ENCODE assay signal across 23 mouse cellular contexts in the genomic region with DNA sequence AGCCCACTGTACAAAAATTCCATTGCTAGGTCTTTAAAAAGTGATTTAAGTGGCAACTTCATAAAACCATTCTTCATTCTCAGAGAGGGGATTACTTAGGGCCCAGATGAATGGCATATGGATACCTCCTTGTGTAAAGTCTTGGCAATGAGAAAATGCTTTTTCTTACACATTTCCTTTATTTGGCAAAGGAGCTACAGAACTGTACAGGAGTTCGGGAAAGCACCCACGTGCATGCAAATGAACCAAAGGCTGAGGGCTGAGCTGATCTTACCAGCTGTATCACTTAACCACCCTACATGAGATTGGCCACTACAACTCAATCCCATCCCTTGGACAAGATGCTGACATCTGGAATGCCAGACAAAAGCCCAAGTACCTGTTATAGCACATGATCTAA.
"Had no signal": no experiment of that assay in that cellular context is flagged by ENCODE, and none has a peak within 500 bp of the region (broad histone marks: within the 10 kb centered on the region; RNA-seq: fewer than 3 reads in every experiment).

No protein-coding gene starts in this region.

- H3K9me3 ChIP-seq: limb, embryonic 10.5 days; limb, embryonic 13.5 days; liver, embryonic 12.5 days; liver, embryonic 15.5 days; lung, embryonic 15.5 days; neural tube, embryonic 13.5 days; stomach, embryonic 15.5 days had no signal

- H3K4me2 ChIP-seq: limb, embryonic 13.5 days; liver, embryonic 12.5 days; liver, embryonic 15.5 days; lung, embryonic 15.5 days; midbrain, embryonic 11.5 days; neural tube, embryonic 13.5 days; stomach, embryonic 15.5 days had no signal

- H3K9ac ChIP-seq: limb, embryonic 13.5 days; liver, embryonic 12.5 days; liver, embryonic 15.5 days; lung, embryonic 15.5 days; neural tube, embryonic 13.5 days; stomach, embryonic 15.5 days had no signal

- H3K27me3 ChIP-seq: limb, embryonic 13.5 days; liver, embryonic 12.5 days; liver, embryonic 15.5 days; lung, embryonic 15.5 days; neural tube, embryonic 13.5 days; stomach, embryonic 15.5 days had no signal

- DNase-seq: kidney, adult 9 months; kidney, postnatal 14 days; kidney, postnatal 4 days; layer of hippocampus, postnatal 36 days; liver; lung, adult 18-20 months; lung, postnatal 14 days; lung, postnatal 4 days; retina, postnatal 1 day; right cerebral cortex, postnatal 25 days; spleen, adult 18-20 months; thymus, adult 18-20 months; thymus, postnatal 4 days had no signal

- H3K27ac ChIP-seq: limb, embryonic 13.5 days; liver, embryonic 12.5 days; liver, embryonic 15.5 days; lung, embryonic 15.5 days; neural tube, embryonic 13.5 days; stomach, embryonic 15.5 days had no signal

- H3K36me3 ChIP-seq: liver, embryonic 12.5 days; liver, embryonic 15.5 days had no signal

- ATAC-seq: liver, embryonic 12.5 days; midbrain, embryonic 16.5 days had no signal

- H3K4me1 ChIP-seq: liver, embryonic 12.5 days; liver, embryonic 15.5 days; stomach, embryonic 15.5 days had no signal

- H3K4me3 ChIP-seq: limb, embryonic 10.5 days; limb, embryonic 13.5 days; liver, embryonic 12.5 days; liver, embryonic 15.5 days; lung, embryonic 15.5 days; myocyte; neural tube, embryonic 13.5 days; stomach, embryonic 15.5 days had no signal
